Mouse (Mus musculus): ENCODE results near the gene Mrps23.

- TF ChIP-seq CTCF (IDR thresholded peaks at IDR 0.05; ENCODE audit: borderline replicate concordance, extremely low read depth, insufficient read depth, insufficient read length) (no peak), POLR2A (IDR thresholded peaks at IDR 0.05; ENCODE audit: borderline replicate concordance, extremely low read depth, insufficient read depth, insufficient read length, poor library complexity, severe bottlenecking) (no peak)
Measured at GRCm38 (mm10) chr11:88241468-88242301, 37.5 kb downstream of the Mrps23 start.

Data from brain, embryonic 14.5 days (tissue).